Mouse (Mus musculus): ENCODE measurements around the gene Nrbp1. TPM values are rescaled to one million over a fixed set of nuclear protein-coding genes. Genes with fewer than 3 reads are reported as not detected.
A peak's percentile ranks its signal among the peaks of the same experiment; 100 is the strongest.

The Nrbp1 gene
- total and polyA plus RNA-seq, 3 experiments = 34.5 to 41.5 (median 36.6) TPM

DNA sequence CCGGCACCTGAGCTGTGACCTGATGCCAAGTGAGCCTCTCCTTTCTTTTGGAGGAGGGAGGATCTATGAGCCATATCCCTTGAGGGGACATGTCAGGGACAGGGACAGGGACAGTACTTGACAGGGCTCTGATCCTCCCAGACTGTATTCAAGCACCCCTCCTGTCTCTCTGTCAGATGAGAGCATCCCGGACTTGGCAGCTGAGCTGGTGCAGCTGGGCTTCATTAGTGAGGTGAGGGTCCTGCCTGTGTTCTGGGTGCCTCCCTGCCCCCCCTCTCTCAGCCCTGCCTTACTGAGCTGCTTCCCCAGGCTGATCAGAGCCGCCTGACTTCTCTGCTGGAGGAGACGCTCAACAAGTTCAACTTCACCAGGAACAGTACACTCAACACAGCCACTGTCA is 10.1 kb downstream of the Nrbp1 start:
- no peaks in the 10 kb centered on the region for H3K27me3 ChIP-seq (replicated peaks)
- H3K79me2 ChIP-seq (replicated peaks; ENCODE audit: control insufficient read depth, extremely low read depth, insufficient read depth, poor library complexity, severe bottlenecking) = no peaks in the 10 kb centered on the region
- no peak overlapping the region for H3K27ac ChIP-seq (ENCODE audit: insufficient read depth, low read depth)
- no peak overlapping the region for H3K4me3 ChIP-seq (replicated peaks in 1 of 3; ENCODE audit: low read depth in 2 of 3, low read length in 2 of 3, poor library complexity in 1 of 3)
- in situ Hi-C loops (cut with MboI; ENCODE audit: low pct_ligation_motif_present, low pct_unique_long_range_greater_than_20kb, low sequenced_read_pairs) = no loop called here
- dilution Hi-C loops (cut with MboI; ENCODE audit: extremely low pct_ligation_motif_present, extremely low pct_unique_long_range_greater_than_20kb, low sequenced_read_pairs) = no loop called here
- no peaks in the 10 kb centered on the region for H3K9me3 ChIP-seq (replicated peaks; ENCODE audit: low read length)
- TF ChIP-seq UBTF (IDR thresholded peaks at IDR 0.05; ENCODE audit: low read depth, low read length) (no peak), USF2 (conservative IDR thresholded peaks at IDR 0.05; ENCODE audit: low read depth, low read length) (no peak), CHD1 (IDR thresholded peaks at IDR 0.05; ENCODE audit: low read depth, low read length) (no peak), BHLHE40 (IDR thresholded peaks at IDR 0.05; ENCODE audit: low read depth, low read length) (no peak), IRF4 (IDR thresholded peaks at IDR 0.05; ENCODE audit: low read depth, low read length) (no peak)
- H3K4me1 ChIP-seq (ENCODE audit: control insufficient read depth in 1 of 2, insufficient read depth in 2 of 2) = peaks cover 0 to 11% of the 10 kb centered on the region in 2 experiments; a peak in 1 of 4 replicates
- no peak for DNase-seq (ENCODE audit: extremely low read depth)
- peaks cover 76 to 97% of the 10 kb centered on the region in 2 experiments for H3K36me3 ChIP-seq (replicated peaks in 1 of 2; ENCODE audit: control insufficient read depth in 1 of 2, insufficient read depth in 1 of 2, low read length in 1 of 2)
- no peak overlapping the region for H3K4me2 ChIP-seq (ENCODE audit: insufficient read depth, low read depth, poor library complexity, severe bottlenecking)
- no peak overlapping the region for H3K9ac ChIP-seq (ENCODE audit: insufficient read depth, low read depth)

- Histone ChIP-seq H3K4me2 (ENCODE audit: insufficient read depth, low read depth, poor library complexity, severe bottlenecking) (peak within 1 kb of the TSS; percentile 30; the same call in 1 of the 2 replicates), H3K9me3 (replicated peaks; ENCODE audit: low read length) (no peaks in the 10 kb centered on the region), H3K27me3 (replicated peaks) (no peaks in the 10 kb centered on the region), H3K27ac (ENCODE audit: insufficient read depth, low read depth) (no peak within 1 kb of the TSS), H3K79me2 (replicated peaks; ENCODE audit: control insufficient read depth, extremely low read depth, insufficient read depth, poor library complexity, severe bottlenecking) (no peaks in the 10 kb centered on the region), H3K36me3 (replicated peaks in 1 of 2; ENCODE audit: control insufficient read depth in 1 of 2, insufficient read depth in 1 of 2, low read length in 1 of 2) (peaks cover 72 to 93% of the 10 kb centered on the region in 2 experiments), H3K9ac (ENCODE audit: insufficient read depth, low read depth) (no peak within 1 kb of the TSS), H3K4me1 (ENCODE audit: control insufficient read depth in 1 of 2, insufficient read depth in 2 of 2) (peaks cover 0 to 11% of the 10 kb centered on the region in 2 experiments; a peak in 1 of 4 replicates), H3K4me3 (replicated peaks in 1 of 3; ENCODE audit: low read depth in 2 of 3, low read length in 2 of 3, poor library complexity in 1 of 3) (peak within 1 kb of the TSS; percentile 30 to 60 (median 54))
- dilution Hi-C loops (cut with MboI; ENCODE audit: extremely low pct_ligation_motif_present, extremely low pct_unique_long_range_greater_than_20kb, low sequenced_read_pairs) = no loop called here
- DNase-seq (ENCODE audit: extremely low read depth) = peak; percentile 40
- in situ Hi-C loops (cut with MboI; ENCODE audit: low pct_ligation_motif_present, low pct_unique_long_range_greater_than_20kb, low sequenced_read_pairs) = no loop called here
- TF ChIP-seq POLR2AphosphoS2 (IDR thresholded peaks at IDR 0.05; ENCODE audit: low read depth, low read length) = peak; percentile 63; the same call in 1 of the 2 replicates
- TF ChIP-seq MXI1 (IDR thresholded peaks at IDR 0.05; ENCODE audit: low read depth, low read length) = peak; percentile 35; the same call in 1 of the 2 replicates
- TF ChIP-seq CHD2 (IDR thresholded peaks at IDR 0.05; ENCODE audit: low read length) = peak; percentile 19; the same call in 1 of the 2 replicates
- TF ChIP-seq IRF4 (IDR thresholded peaks at IDR 0.05; ENCODE audit: low read depth, low read length) = no peak
- no peak for TF ChIP-seq RAD21 (IDR thresholded peaks at IDR 0.05; ENCODE audit: low read depth, low read length)
- 0 out of 2 replicates have a peak, but pooled peaks have one; percentile 30 for TF ChIP-seq TCF12 (IDR thresholded peaks at IDR 0.05; ENCODE audit: low read depth, low read length)
- TF ChIP-seq MAZ (IDR thresholded peaks at IDR 0.05; ENCODE audit: low read depth, low read length) = 0 out of 2 replicates have a peak, but pooled peaks have one; percentile 49
- 0 out of 2 replicates have a peak, but pooled peaks have one; percentile 10 for TF ChIP-seq MYC (IDR thresholded peaks at IDR 0.05; ENCODE audit: low read depth, low read length)
- peak; percentile 52 for TF ChIP-seq NRF1 (IDR thresholded peaks at IDR 0.05; ENCODE audit: low read depth, low read length)
- peak; percentile 39; the same call in 1 of the 2 replicates for TF ChIP-seq POLR2A (IDR thresholded peaks at IDR 0.05; ENCODE audit: low read depth, low read length)
- no peak for TF ChIP-seq SMC3 (IDR thresholded peaks at IDR 0.05; ENCODE audit: low read depth, low read length)
- peak; percentile 12; the same call in 1 of the 2 replicates for TF ChIP-seq ELF1 (IDR thresholded peaks at IDR 0.05; ENCODE audit: low read depth, low read length)
Observed at GRCm38 (mm10) chr5:31251541-31252101, 11.0 kb downstream of the Nrbp1 start, which contains the start of gene Krtcap3. Gene Krtcap3 (plus strand): TSS chr5:31251691.
